Mouse (Mus musculus): ENCODE data around the gene Shh.

Gene Shh

DNA sequence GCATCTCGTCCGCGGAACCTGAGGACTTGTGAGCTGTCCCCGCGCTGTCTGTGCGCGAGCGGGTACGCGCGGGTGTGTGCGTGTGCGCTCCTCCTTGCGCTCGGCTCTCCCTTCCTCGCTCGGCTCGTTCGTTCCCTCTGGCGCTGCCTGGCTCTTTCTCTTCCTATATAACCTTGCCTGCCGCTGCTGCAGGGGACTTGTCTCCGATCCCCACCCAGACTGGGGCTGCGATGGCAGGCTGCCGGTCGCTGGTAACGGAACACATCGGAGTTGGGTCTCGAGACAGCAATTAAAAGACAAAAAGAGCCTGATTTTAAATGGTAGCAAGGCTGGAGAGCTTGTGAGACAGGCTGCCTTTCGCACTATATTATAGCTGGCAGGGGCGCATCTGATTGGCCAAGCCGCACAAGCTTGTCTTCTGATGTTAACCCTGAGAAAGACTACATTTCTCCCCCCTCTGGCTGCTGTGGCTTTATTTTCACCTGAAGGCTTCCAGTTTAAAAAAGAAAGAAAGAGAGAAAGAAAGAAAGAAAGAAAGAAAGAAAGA is at the start of gene Shh:
TSS of gene Shh (minus strand) at position 497 of the 547 bp plus-strand sequence.
- peak; percentile 53 for DNase-seq (ENCODE audit: inconsistent ontology term)

DNA sequence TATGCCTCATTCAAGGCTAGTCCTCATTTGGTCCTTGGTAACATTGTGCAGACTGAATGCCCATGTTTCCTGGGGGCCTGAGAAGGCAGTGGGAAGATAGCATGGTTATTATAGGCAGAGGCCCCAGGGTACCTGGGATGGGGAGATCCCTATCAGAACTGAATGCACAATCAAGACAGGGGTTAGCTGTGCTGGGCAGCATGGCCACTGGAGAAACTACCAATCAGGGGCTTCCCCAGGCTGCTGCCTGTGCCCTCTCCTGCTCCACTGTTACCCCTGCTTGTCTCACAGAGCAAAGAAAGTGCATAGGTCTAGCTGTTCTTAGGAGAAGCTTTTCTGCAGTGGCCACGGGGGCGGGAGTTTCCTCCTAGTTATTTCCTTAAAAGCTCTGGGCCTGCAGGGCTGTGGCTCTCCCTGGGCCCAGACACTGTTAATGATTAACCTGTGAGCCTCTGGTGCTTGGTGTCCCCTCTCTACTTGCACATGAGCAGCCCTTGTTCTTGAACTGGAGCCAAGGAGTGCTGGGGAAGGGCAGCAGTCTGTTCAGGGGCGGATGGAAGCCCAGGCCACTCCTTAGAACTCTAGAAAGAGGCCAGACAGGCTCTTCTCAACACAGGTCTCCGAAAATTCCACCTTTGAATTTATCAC is 33.9 kb upstream of the Shh start:
- no peak for DNase-seq (ENCODE audit: inconsistent ontology term)

DNA sequence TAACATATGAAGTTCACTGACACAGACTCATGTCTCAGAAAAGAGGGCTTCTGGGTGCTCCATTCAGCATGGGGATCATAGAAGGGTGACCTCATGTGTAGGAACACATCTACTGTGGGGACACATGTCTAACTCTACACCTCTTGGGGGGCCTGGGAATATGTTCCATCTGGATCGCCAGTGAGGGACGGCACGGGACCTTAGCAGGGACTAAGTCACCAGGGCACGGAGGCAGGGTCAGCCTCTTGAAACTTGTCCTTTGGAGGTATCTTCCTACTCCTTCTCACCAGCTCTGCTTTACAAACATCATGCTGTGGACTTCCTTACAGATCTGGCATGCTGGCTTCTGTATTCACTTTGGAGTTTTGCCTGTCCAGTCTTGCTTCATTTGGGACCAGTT is 31.8 kb upstream of the Shh start:
- no peak for DNase-seq (ENCODE audit: inconsistent ontology term)

DNA sequence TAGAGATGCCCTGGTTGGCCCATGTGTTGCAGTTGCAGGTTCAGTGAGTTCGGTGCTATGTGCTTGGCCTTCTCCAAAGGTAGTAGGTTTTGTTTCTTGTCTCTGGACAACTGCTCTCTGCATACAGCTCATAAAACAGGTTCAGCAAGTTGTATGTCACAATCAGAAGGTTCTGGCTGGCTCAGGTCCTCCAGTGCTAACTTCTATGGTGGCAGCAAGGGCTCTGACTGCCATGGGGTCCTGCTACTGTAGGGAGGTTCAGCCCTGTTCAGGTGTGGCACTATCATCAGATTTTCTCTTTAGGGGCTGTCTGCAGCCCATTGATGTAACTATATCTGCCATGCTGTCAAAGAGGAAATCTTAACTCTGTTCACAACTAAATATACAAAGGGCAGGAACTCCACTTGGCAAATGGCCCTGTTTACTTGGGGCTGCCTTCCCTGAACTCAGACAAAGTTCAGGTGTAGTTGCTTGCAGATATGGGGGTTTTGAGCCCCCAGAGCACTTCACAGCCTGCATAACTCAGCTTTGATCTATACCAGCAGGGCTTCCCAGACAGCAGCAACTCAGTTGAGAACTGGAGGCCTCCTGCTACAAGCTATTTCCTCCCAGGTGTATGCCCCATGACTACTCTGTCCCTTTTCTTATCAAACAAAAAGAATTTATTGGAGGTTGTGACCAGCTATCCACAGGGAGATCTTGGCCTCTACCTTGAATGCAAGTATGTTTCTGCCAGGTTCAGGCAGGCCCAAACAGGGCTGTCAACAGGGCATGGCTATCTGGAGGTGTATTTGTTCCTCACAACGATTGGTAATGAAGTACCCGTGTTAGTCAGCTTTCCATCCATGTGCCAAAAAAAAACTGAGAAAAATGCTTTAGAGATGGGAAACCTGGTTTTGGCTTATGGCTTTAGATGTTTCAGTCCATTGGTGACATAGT is 28.9 kb upstream of the Shh start:
- no peak for DNase-seq (ENCODE audit: inconsistent ontology term)

DNA sequence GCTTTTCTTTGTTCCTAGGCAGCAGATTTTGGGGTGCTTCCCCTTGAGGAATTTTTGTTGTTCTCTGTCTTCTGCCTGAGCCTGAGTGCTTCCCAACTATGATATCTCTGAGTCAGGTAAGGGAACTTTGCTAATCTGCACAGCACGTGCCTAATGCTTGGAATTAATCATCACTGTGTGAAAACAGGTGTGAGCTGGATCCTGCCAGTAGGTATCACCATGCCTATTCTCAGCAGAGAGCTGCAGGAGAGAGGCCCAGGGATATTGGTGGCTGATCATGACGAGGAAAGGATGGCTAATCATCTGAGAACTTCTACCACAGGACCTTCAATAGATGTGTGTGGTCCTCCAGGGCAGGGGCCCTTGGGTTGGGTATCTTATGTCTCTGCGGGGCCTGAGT is 26.5 kb upstream of the Shh start:
- no peak for DNase-seq (ENCODE audit: inconsistent ontology term)

DNA sequence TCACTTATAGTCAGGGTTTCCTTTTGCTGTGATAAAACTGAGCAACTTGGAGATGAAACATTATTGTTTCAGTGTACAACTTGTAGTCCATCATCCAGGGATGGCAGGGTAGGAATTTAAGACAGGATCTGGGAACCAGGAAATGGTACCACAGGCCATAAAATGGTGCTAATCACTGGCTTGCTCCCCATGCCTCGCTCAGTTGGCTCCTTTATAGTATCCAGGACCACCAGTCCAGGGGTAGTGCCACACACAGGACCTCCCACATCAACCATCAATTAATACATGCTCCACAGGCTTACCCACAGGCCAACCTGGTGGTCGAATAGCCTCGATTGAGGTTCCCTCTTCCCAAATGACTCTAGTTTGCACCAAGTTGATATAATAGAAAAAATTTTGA is 15.9 kb upstream of the Shh start:
- DNase-seq (ENCODE audit: inconsistent ontology term), result no peak

DNA sequence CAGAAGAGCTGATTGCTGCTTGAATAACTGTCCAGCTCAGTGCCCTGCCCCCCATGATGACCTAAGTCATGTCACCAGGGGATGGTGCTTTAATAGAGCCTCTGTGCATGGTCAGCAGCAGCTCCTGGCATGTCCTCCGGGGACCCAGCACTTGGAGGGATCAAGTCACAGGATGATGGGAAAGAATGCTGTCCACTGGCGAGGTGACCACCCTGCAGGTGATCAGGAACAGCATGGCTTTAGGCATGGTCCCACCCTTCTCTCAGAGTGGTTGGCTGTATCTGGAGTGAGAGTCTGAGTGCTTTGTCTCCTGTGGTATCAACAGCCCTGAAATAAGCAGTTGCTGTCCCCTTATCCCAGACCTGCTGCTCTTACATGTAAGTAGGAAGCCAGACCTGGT is 14.7 kb upstream of the Shh start:
- DNase-seq (ENCODE audit: inconsistent ontology term), result no peak

DNA sequence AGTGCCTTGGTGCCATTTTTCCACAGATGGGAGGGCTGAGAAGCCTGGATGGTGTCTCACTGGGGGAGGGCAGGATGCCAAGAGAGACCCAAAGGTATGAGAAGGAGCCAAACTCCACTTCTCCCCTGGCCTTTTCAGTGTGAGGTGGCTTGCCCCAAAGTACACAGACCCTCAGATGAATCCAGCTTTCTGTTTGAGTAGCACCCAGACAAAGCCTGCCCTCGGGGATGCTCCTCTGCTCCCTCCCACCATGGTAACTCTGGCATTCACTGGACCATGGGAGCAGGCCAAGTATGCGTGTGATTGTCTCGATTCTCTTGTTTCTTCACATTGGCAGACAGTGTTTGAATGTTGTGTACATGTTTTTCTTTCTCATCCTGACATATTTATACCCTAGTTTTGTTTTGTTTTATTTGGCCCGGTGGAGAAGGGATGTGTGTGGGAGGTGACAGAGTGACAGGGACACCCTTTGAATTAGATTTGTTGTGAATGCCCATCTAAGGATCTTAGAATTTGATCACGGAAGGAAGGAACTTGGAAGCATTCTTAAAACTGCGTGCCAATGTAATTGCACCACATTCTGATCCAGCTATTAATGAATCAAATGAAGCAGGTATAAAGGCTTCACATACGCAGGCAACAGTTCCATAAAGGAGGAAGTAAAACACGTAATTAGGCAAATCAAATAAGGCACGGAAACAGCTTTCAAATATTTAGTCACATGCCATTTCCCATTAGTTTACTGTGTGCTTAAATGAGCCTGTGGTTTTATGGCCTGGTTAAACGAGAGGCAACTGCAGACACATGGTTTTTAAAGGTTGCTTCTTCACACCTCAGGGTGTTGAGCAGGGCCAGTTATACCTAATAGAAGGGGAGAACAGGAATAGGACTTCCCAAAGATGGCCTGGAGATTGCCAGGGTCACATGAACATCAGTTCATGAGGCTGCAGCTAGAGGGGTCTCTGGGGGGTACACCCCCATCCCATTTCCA is 9.6 kb upstream of the Shh start:
- peak; percentile 91 for DNase-seq (ENCODE audit: inconsistent ontology term)

DNA sequence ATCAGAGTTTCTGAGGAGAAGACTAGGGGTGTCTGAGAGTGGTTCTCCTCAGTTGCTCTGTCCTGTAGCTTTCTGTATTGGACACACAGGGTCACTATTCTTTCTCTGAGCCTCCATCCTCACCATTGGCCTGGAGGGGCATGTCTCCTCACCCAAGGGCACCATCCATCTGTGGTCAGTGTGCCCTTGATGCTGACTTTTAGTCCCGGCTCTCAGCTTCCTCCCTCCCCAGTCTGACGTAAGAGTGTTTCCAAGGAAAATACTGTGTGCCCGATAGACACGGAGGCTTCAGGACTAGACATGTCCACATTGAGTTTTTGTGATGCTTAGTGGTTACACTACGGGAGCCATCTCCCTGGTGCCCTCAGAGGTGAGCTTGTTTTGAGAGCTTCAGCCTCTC is 6.5 kb upstream of the Shh start:
- no peak for DNase-seq (ENCODE audit: inconsistent ontology term)

DNA sequence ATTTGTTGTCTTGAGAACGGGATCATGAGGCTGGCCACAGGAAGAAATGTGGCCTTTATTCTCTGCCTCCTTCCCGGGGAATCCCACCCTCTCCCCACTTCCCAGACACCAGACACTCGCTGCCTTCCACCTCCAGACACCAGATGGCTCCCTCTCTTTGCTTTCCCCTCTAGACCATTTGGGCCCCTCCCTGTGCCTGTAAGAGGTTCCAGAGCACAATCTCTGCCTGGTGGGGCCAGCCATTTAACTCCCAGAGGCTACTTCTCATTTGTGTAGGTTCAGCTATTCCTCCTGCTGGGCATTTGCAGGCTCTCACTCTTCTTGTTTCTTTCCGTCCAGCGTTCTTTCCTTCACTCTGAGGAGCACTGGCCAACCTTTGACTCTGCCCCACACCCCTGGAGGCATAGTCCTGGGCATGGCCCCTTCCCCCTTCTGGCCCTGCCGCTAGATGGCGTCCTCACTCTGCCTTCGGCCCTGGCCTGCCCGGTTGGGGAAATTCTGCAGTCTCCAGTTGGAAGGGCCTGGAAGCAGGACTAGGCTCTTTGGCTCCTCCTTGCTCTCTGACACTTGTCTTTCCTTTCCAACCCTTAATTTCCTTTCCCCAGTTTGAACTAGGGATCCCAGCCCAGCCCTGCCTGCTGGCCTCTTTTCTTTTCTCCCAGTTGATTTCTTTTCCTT is 2.6 kb upstream of the Shh start:
- peak; percentile 79 for DNase-seq (ENCODE audit: inconsistent ontology term)

DNA sequence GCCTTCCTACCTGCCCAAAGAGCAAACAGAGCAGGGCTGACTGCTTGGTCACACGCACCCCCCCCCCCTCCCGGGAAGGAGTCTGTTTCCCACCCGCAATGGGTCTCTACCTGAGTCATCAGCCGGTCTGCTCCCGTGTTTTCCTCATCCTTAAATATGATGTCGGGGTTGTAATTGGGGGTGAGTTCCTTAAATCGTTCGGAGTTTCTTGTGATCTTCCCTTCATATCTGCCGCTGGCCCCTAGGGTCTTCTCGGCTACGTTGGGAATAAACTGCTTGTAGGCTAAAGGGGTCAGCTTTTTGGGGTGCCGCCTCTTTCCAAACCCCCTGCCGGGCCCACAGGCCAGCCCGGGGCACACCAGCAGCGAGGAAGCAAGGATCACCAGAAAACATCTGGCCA is 705 bp downstream of the Shh start:
- no peak for DNase-seq (ENCODE audit: inconsistent ontology term)

DNA sequence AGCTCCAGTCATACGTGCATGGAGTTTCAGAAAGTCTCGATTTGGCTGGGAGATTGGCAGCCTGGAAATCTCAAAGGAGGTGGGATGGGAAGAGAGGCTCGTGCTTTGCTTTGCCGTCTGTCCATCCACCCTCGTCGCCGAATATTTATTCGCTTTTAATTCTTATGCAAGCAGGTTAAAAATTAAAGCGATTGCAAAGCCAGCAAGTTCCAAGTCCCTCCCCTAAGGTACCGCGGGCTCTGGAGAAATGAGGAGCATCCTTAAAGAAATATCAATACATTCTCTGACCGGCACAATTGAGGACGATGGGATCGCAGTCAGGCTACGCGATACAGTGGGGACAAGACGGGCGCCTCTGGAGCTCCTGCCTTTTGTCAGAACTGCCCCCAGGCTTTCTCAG is 1.5 kb downstream of the Shh start:
- DNase-seq (ENCODE audit: inconsistent ontology term), result no peak

DNA sequence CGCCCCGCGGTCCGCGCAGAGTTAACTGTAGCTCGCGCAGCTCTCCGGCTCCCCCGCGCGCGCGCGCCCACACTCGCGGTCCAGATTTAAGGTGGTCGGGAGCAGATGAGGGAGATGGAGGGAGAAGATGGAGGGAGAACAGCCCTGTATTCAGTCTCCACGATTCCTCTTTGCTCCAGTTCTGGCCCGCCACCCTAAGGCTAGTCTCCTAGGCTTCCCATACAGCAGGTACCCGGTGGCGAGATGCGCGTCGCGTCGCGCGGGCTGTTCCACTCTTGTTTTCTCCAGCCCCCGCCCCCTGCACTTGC is 2.0 kb downstream of the Shh start:
- peak; percentile 67 for DNase-seq (ENCODE audit: inconsistent ontology term)

DNA sequence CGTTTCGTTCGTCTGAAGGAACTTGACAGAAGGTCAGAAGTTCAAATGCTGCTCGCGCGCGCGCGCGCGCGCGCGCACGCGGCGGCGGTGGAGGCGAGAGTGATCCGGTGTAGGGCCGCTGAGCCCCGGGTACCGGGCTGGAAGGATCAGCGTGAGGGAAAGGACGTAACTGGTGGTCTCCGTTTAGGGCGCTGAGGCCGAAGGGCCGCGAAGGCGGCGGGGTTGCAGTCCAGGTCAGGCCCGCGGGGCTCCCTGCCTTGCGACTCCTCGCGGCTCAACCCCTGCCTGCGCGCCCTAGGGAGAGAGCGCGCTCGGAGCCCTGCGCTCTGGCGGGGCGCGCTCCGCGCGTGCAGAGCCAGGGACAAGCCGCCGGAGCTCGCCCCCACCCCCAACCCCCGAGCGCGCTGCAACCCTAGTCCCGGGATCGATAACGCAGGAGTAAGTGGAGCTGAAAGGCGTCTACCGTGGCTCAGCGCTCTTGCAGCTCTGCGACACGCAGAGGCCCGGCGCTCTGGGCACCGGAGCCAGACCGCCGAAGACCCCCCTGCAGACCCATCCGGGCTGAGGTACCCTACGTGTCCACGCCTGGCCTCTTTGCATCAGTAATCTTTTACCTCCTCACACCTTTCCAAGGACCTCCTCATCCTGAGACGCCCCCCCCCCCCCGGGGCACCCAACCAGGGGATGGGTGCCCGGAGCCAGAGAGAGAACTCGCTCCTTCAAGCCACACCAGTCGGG is 2.5 kb downstream of the Shh start:
- DNase-seq (ENCODE audit: inconsistent ontology term), result peak; percentile 56

DNA sequence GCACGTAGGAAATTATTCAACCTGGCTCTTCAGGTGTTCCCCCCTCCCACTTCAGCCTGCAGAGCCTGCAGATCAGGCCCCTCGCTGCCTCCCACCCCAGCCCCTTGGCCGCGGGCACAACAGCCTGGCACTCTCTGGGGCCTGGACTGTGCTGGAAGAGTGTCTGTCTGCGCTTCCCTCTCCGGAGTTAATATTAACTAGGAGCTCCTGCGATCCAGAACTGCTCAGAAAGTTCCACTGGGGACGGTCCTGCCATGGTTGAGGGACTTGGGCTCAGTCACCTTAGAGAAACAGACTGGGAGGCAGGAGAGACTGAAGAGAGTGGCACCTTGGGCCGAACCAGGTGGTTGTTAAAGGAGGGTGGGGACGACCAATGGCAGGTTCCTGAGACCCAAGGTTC is 3.4 kb downstream of the Shh start:
- no peak for DNase-seq (ENCODE audit: inconsistent ontology term)

DNA sequence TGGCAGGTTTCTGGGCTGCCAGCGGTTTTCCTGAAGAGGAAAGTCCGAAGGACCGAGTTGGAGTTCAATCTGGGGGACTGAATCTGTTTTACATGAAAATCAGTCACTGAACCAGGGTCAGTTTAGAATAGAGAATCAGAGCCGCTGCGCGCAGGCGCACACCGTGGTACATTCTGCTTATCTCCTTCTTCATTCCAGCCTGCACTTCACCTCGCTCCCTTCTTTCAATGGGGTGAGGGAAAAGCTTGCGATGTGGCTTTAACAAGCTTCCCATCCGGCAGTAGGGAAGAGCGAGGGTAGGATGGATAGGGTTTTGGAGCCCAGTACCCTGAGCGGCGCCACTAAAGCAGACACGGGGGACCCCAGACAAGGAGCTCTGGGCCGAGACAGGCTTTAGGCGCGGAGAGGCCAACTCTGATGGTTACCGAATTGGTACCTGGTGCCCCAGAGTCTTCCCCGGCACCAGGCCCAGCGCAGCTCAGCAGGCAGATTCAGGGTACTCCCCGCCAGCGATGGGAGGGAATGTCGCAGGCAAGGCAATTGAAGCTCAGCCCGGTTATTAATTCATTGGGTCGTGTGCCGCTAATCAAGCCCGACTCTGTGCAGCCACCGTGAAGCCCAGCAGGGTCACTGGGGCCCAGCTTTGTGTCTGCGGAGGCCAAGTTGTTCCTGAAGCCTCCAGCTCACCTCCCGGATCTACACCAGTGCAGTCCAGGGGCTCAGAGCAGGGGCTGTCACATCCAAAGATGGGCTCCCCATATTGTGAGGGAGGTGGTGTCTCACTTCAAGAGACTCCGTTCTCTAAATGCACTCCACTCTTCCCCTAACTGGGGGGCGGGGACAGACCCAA is 4.1 kb downstream of the Shh start:
- no peak for DNase-seq (ENCODE audit: inconsistent ontology term)

DNA sequence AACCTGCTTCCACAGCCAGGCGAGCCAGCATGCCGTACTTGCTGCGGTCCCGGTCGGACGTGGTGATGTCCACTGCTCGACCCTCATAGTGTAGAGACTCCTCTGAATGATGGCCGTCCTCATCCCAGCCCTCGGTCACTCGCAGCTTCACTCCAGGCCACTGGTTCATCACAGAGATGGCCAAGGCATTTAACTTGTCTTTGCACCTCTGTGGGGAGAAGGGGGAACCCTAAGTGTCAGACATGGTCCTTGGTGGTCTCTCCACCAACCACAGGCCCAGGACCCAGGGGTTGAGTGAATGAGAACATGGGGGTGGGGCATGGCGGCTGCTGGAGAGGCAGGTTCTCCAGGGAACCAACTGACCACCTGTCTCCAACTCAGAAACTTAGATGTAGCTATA is 5.7 kb downstream of the Shh start:
- no peak for DNase-seq (ENCODE audit: inconsistent ontology term)

DNA sequence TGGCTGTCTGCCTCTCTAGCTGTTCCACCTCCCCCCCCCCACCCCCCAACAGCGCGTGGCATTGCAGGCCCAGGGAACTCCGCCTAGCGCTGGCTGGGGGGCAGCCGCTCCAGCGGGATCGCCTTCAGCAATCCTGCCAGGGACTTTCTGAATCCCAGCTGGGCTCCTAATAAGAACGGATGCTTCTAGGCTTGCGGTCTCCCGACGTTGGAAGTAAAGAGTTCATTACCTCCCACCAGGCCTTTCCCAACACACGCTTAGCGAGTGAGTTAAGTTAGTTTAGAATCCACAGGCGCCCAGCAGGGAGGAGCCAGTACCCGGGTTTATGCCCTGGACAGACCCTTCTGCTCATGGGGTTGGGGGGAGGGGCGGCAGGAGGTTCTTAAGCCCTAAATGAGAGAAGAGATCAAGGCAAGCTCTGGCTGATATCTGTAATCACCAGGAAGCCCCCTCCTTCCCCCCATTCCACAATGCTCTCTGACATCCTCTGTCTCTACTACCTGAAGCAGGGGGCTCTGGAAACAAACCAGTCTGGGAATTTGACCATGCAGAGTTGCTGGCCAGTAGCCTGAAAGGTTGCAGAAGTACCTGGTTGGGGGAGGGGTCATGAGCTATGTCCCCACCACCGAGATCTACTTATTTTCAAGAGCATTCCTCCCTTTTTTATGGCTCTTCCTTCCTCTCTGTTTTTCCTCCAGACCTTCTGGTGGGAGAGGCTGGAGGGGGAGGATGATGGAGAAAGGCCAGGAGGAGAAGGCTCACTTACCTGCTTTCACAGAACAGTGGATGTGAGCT is 6.3 kb downstream of the Shh start:
- peak; percentile 44 for DNase-seq (ENCODE audit: inconsistent ontology term)

Data from Muller cell, postnatal 12 days (primary cell).